22 mouse cellular contexts compared by ENCODE assay signal in genomic region chr9:40210744-40211143, GRCm38 (mm10). TPM values are rescaled to one million over a fixed set of nuclear protein-coding genes. Genes with fewer than 3 reads are reported as not detected.
A peak's percentile ranks its signal among the peaks of the same experiment; 100 is the strongest.
DNase-seq lines count a peak whose midpoint lies in the region; ATAC-seq lines count a peak whose summit lies in the region.
"Had no signal": no experiment of that assay in that cellular context is flagged by ENCODE, and none has a peak within 500 bp of the region (broad histone marks: within the 10 kb centered on the region; RNA-seq: fewer than 3 reads in every experiment).

No protein-coding gene starts in this region.

- peak; percentile 52; the same call in 1 of the 2 replicates for ATAC-seq in granulocyte monocyte progenitor cell, adult 5-6 weeks (replicated peaks; ENCODE audit: poor library complexity, severe bottlenecking)
- peak; percentile 58; the same call in 1 of the 2 replicates for ATAC-seq in megakaryocyte progenitor cell, adult 5-6 weeks (replicated peaks; ENCODE audit: poor library complexity)
- ATAC-seq: activated CD4-positive, CD25-positive, alpha-beta regulatory T cell, adult 4 months; CD4-positive, CD25-positive, alpha-beta regulatory T cell, adult 4 months; forebrain, embryonic 14.5 days; forebrain, embryonic 16.5 days; Patski had no signal

- peak; percentile 19 for DNase-seq in 416B (ENCODE audit: low read depth)
- no peak for DNase-seq in lung, postnatal 10 days
- no peak for DNase-seq in cerebellum, adult 9-10 months
- DNase-seq: adrenal gland, adult 8-10 months; adrenal gland, postnatal 14 days; adrenal gland, postnatal 36 days; B cell, adult 2 months; cerebellum, adult 11-12 months; cerebellum, adult 2 months; cerebellum, adult 9-11 months; cerebellum, postnatal 14 days; cerebellum, postnatal 36 days; embryo, embryonic 11 days had no signal

RNA-seq across cellular contexts. Expression of gene Zfp202, which starts 18.6 kb away (rescaled TPM):
- total RNA-seq in granulocyte monocyte progenitor cell, adult 5-6 weeks (2014; fragmentation: Nextera tagmentation) = 4.1 and 4.8 TPM in 2 replicates
- 4.4 and 4.5 TPM in 2 replicates for total RNA-seq in granulocyte monocyte progenitor cell, adult 5-6 weeks (2017)
- total RNA-seq in megakaryocyte progenitor cell, adult 5-6 weeks (2015) = 3.0 and 4.6 TPM in 2 replicates
- 2.3 and 4.9 TPM in 2 replicates for total RNA-seq in megakaryocyte progenitor cell, adult 5-6 weeks (2017)

RNA-seq across cellular contexts. Expression of gene Olfr986, which starts 30.0 kb away (rescaled TPM):
- not detected in 2 replicates for total RNA-seq in granulocyte monocyte progenitor cell, adult 5-6 weeks (2014; fragmentation: Nextera tagmentation)
- not detected in 2 replicates for total RNA-seq in granulocyte monocyte progenitor cell, adult 5-6 weeks (2017)
- not detected in 2 replicates for total RNA-seq in megakaryocyte progenitor cell, adult 5-6 weeks (2015)
- not detected in 2 replicates for total RNA-seq in megakaryocyte progenitor cell, adult 5-6 weeks (2017)
- total RNA-seq: adrenal gland, adult 18-20 months; adrenal gland, postnatal 14 days; adrenal gland, postnatal 36 days; common myeloid progenitor, adult 5-6 weeks had no signal

RNA-seq across cellular contexts. Expression of gene Scn3b, which starts 58.3 kb away (rescaled TPM):
- 2.6 TPM in 1 of 2 replicates, not detected in the other for total RNA-seq in granulocyte monocyte progenitor cell, adult 5-6 weeks (2014; fragmentation: Nextera tagmentation)
- not detected in 2 replicates for total RNA-seq in granulocyte monocyte progenitor cell, adult 5-6 weeks (2017)
- total RNA-seq in megakaryocyte progenitor cell, adult 5-6 weeks (2015) = 0.17 TPM in 1 of 2 replicates, not detected in the other
- total RNA-seq in megakaryocyte progenitor cell, adult 5-6 weeks (2017) = 0.10 TPM in 1 of 2 replicates, not detected in the other
